Mouse (Mus musculus): ENCODE results near the gene Mrps15. TPM values are rescaled to one million over a fixed set of nuclear protein-coding genes. Genes with fewer than 3 reads are reported as not detected.

Mrps15 gene
- polyA plus RNA-seq, 1 experiment, result 76.9 TPM

DNA sequence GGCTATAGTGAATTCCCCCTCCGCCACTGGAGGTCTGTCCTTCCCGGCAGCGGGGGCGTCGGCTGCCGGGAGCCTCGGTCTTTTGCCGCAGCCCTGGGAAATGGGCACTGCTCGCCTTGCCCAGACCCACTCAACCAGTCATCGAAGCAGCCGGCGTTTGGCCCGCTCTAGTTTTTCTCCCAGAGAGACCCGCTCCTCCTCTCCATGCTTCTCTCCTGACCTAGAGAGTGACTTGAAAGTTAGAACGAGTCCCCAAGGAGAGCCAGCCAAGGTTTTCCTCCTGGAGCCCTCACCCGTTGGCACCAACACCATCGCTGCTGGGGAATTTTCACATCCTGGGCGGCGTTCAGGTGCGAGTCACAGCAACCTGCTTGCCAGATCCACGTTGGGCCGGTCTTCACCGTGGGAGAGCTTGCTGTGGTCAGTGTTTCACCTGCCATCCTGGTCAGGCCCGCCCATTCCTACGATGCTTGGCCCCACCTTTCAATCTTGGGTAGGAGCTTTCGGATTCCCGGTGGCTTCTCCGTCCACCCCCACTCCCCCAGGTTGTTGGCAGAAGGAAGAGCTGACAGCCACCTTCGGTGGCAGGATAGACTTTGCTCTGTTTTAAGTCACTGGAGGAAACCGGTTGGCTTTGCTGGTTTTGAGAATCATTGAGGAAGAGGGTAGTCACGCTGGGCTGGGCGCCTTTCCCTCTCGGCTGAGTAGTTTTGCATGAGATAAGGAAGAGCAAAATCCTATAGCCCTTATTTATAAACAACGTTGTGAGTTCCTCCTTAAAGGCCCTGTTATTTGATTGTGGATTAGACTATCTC is 57.7 kb downstream of the Mrps15 start:
- DNase-seq (ENCODE audit: extremely low spot score in 1 of 2, low spot score in 1 of 2), result no peak

Other genes starting within 250 kb of the Mrps15 start
- 5.4 and 7.2 TPM in 2 replicates for gene Csf3r, start 22.4 kb upstream of the Mrps15 start, polyA plus RNA-seq (2012; rRNA removed)
- gene Oscp1, start 11.6 kb downstream of the Mrps15 start, polyA plus RNA-seq (2012; rRNA removed), result 19.7 and 22.3 TPM in 2 replicates
- 25.3 and 26.7 TPM in 2 replicates for gene Lsm10, start 49.7 kb downstream of the Mrps15 start, polyA plus RNA-seq (2012; rRNA removed)
- gene Stk40, start 57.0 kb downstream of the Mrps15 start, polyA plus RNA-seq (2012; rRNA removed), result 18.9 and 22.2 TPM in 2 replicates
- gene Eva1b, start 100.8 kb downstream of the Mrps15 start, polyA plus RNA-seq (2012; rRNA removed), result 8.6 and 9.3 TPM in 2 replicates
- gene Sh3d21, start 116.6 kb downstream of the Mrps15 start, polyA plus RNA-seq (2012; rRNA removed), result 1.0 TPM in 2 replicates
- 95.8 and 103 TPM in 2 replicates for gene Thrap3, start 155.8 kb downstream of the Mrps15 start, polyA plus RNA-seq (2012; rRNA removed)
- gene Map7d1, start 209.4 kb downstream of the Mrps15 start, polyA plus RNA-seq (2012; rRNA removed), result 201 and 206 TPM in 2 replicates
- gene Trappc3, start 215.4 kb downstream of the Mrps15 start, polyA plus RNA-seq (2012; rRNA removed), result 110 and 111 TPM in 2 replicates
- gene Col8a2, start 239.9 kb downstream of the Mrps15 start, polyA plus RNA-seq (2012; rRNA removed), result 0.38 and 0.50 TPM in 2 replicates